Mouse (Mus musculus) retina, postnatal 7 days (tissue): Measurements from ENCODE around the gene Ptgfrn.

Source experiments
- DNase-seq: peaks from one replicate; pipeline ENCODE4 v3.0.0-alpha.2; 2012; ENCODE audit warnings: low read depth, low spot score

The Ptgfrn gene

DNA sequence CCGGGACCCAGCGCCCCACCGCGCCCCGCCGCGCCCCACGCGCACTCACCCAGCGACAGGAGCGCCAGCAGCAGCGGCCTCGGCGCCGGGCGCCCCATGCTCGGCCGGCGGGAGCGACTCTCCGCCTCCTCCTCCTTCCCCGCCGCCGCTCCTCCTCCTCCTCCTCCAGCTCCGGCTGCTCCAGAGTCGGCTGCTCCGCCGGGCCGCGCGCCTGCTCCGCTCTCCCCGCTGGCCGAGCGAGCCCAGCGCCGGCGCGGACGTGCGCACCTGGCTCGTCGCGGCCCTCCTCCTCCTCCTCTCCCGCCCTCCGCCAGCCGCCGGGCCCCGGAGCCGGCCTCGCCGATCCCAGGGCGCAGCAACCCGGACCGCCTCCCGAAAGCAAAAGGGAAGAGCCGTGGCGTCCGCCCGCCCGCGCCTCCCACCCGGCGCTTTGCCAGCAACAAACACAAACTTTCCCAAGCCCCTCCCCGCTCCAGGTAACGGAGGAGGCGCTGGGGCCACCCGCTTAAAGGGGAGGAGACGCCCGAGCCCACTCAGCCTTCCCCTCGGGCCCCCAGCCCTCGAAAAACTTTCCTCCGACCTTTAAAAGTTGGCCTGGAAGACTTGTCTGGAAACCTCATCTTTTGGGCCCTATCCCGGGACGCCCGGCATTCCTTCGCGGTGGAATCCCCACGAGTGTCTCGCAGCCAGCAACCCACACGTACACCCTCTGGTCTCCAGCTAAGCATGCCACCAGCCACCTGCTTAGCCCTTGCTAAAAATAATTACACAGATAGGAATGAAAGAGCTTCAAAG is at the start of gene Ptgfrn:
Gene Ptgfrn, minus strand, starts transcription at position 236 of the 795 bp plus-strand sequence.
- DNase-seq, result peak; percentile 33

DNA sequence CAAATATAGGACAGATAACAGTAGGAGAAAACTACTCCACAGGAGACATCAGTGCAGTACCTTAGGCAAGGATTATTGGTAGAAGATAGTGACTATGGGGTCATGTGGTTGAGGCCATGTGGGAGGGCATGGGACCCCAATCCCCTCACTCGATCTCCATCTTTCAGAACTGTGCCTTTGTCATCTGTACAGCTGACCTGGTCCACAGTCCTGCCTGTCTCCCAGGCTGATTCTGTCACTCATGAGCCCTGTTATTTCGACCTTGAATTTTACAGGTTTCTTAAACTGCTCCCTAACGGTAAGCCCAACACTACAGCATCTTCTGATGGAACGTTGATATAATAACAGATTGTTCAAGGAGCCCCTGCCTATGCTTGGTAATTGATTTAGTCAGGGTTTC is 49.6 kb upstream of the Ptgfrn start:
- DNase-seq, result no peak

DNA sequence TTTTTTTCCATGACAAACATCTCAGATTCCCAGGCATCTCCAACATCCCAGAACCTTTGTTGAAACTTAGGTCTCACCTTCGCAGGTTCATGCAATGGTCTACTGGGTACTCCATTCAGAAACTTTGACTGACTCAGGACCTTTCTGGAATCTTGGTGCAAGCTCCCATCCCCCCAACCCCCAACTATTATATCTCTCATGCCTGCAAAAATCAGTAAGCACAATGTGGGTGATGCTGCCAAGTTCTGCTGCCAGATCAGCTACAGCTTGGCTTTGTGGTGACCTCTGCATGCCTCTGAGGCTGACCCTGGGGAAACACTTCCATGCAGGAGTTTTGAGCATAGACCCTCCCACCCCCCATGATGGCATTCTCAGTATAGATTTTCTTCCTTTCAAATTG is 44.0 kb upstream of the Ptgfrn start:
- DNase-seq, result no peak

DNA sequence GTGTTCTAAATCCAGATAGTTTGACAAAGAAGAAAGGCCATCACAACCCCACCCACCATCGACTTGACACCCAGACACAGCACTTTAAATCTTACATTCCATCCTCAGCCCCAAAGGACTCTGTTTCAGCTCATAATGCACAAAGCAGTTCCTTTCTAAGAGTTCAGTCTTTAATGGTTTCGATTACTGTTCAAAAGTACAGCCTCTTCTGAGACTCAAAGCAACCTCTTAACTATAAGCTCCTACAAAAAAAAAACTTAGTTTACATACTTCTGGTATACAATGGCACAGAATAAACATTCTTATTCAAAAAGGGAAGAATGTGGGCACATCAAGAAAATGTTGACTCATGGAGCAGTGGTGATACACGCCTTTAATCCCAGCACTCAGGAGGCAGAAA is 43.3 kb upstream of the Ptgfrn start:
- no peak for DNase-seq

DNA sequence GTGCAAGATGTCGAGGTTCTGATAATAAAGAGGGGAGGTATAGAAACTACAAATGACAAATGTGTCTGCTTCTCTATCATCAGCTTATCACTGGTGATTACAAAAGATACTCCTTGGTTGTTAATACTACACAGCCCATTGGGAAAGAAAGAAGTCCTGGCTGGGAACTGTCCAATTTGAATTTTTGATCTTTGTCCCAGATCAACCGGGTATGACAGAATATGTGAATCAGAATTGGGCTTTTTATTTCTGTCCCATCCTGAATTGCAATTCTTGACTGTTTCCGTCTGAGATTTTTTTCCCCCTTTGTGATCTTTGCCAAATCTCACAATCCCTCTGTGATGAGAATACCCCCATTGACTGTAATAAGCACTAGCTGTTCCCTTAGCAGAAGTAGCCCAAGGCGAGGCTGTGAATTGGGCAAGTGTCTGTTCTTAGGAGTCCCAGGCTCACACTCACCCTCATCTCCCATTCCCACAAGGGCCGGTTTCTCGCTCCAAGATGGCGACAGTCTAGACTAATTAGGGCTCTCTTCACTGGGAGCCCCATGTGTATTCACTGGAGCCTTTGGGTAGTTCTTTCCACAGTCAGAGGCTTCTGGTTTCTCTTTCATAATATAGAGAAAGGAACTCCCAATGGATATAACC is 36.2 kb upstream of the Ptgfrn start:
- no peak for DNase-seq

DNA sequence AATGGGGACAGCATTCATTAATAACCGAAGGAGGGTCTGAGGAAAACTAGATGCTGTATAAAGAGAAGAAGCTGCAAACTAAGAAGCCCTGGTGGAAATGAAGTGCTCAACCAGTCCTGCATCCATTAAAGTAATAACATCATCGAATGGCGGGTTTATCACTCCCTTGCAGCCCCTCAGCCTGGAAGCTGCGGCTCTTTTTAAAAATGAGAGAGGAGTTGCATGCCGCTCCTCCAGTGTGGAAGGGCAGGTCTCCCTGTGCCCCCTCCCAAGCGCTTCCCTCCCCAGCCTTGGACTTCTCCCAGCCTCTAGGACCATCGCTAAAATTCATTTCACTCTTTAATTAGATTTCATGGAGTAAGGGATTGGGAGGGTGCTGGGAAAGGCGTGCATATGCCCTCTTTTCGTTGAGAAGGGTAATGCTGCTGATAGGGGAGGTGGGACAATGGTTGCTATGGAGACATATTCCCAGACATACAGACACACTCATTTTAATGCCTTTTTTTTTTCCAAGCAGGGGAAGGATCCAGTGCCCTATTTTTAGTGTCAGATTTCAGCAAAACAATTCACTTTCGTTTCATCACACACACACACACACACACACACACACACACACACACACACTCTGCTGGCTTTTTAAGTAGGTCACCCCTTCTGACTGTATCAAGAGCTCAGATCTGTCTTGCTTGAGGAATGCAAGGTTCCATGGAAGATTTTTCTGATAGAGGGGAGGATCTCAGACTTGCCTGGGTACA is 35.4 kb upstream of the Ptgfrn start:
- no peak for DNase-seq

DNA sequence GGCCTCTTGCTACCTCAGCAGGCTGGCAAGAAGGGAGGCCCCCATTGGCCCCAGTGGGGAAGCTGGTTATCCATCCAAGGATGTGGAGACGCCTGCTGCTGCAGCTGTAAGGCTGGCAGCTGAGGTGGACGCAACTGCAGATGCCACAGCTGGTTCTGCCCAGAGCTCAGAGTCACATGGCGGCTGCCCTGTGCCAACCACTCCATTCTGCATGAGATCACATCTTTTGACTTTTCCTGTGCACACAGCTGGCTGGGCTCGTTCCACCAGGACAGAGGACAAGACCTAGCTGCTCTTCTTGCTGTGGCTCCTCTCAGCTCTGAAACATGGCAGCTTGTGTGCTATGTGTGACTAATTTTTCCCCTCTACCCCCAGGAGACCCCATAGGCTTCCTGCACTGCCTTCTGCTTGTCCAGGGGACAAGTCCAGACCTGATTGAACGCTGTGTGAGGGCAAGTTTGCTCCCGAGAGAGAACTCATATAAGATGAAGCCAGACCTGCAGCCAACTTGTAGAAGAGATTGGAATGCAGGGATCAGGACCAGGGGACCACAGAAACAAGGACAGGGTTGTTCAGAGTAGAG is 34.4 kb upstream of the Ptgfrn start:
- no peak for DNase-seq

DNA sequence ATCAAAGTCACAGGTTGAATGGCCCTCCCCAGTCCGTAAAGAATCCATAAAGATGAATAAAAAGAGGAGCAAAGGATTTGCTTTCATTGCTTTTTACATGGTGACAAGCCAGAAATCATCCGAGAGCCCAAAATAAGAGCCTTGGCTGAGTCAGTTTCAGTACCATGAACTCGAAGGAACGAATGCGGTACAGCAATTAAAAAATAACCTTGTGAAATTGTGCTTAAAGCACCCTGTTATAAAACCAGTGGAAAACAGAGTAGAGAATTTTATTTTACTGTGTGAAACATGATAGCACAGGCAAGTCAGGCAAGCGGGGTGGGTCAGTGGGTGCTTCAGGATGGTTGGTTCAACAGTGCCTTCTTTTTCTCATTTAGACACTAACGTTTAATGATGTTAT is 33.4 kb upstream of the Ptgfrn start:
- no peak for DNase-seq

DNA sequence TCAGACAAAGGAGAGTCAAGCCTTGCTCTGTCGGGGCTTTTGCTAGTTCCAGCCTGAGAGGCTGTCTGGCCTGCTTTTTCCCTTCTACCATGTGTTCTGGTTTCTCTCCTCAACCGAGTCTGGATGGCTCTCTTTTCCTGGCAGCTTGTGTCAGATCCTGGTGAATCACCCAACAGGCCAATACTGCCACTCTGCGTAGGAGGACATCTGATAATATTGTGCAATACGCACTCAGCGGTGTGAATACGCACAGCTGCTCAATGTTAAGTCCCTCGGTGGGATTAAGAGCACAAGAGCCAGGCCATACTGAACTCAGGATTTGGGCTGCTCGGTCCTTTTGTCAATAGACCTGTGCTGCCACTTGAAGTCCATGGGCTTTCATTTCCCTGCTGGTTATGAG is 31.8 kb upstream of the Ptgfrn start:
- DNase-seq, result no peak

DNA sequence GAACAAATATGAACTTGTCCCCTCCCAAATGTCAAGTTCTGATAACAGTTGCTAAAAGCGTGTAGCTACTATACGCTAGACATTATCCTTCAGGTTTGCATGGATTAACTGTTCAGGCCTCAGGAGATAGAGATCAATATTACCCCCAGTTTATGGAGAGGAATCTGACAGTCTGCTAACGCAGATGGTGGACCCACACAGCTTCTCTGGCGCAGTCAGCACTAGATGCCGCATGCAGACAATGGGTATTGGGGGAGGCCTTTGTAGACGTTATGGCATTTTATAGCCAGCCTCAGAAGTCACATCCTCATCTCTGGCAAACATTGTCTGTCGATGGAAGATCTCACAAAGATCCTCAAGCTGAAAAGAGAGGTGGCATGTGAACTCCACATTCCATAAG is 29.9 kb upstream of the Ptgfrn start:
- DNase-seq, result no peak

DNA sequence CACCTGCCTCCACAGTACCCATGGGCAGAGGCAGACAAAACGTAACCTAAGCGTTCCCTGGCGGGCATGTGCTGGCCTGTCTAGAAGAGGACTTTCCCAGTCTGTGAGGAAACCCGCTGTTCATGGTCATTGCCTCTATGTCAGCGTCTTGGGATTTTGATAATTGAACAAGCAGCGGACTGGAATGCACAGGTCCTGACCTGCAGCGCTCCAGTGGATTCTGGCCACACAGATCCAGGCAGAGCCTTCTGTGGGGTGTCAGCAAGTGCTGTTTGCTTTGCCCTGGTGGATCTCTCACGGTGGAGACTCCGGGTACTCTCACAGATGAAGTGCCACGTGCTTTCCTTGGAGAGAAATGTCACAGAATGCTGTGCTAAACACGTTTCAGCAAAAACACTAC is 26.4 kb upstream of the Ptgfrn start:
- no peak for DNase-seq

DNA sequence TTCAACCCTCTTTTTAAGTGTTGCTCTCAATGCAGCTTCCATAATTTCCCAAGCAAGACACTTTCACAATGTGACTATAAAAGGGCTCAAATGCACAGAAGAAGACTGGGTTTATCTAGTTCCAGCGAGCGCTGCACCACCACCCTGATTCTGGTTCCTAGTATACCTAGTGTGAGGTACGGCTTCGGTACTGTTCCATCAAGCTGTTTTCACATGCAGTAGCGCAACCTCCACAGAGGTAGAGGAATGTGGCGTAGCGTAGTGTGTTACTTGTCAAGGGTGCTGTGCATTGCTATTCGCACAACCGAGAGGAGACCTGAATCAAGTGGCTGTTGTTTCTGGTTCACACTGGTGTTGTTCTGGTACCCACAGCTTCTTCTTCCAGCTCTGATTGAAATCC is 24.8 kb upstream of the Ptgfrn start:
- DNase-seq, result no peak

DNA sequence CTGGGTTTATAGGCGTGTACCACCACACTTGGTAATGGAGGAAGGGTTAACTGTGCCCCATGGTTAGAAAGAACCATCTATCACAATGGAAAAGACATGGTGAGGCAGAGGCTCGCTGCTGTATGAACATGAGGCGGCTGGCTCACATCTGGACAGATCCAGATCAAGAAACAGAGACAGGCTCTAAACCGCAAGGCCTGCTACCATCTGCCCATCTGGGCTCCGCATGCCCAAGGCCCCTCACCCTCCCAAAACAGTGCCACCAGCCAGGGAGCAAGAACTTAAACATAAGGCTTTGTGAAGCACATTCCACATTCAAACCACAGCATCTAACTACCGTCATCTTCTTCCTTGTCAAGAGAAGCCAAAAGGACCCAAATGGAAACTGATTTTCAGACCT is 22.9 kb upstream of the Ptgfrn start:
- DNase-seq, result no peak

DNA sequence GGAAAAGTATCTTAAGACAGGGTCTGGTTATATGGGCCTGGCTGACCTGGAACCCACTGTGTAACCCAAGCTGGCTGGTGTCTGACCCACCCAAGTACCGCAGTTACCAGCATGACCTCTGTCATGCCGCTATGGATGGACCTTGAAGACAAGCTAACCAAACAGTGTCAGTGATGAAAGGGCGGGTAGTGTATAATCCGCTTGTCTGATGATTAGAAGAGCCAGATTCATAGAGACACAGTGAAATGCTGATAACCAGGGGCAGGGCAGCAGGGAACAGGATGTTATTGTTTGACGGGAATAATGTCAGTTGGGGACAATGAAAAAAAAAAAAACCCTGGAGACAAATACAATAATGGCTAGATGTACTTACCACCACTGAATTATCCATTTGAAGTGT is 21.7 kb upstream of the Ptgfrn start:
- DNase-seq, result no peak

DNA sequence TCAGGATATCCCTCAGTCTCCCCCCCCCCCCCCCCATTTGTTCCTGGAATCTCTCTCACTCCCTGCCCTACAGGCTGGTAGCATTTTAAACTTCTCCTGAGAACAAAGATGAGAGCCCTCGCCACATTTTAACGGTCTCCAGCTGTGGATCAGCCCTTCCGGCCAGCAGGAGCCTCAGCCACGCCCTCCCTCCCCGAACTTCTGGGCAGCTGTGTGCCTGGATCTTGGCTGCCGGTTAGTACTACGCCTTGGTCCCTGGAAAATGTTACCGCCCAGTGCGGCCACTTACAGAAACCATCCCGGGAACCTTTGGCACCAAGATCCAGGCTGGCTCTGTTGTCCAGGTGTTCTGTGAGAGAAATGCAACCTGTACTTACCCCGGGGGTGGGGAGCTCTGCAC is 20.4 kb upstream of the Ptgfrn start:
- DNase-seq, result no peak

DNA sequence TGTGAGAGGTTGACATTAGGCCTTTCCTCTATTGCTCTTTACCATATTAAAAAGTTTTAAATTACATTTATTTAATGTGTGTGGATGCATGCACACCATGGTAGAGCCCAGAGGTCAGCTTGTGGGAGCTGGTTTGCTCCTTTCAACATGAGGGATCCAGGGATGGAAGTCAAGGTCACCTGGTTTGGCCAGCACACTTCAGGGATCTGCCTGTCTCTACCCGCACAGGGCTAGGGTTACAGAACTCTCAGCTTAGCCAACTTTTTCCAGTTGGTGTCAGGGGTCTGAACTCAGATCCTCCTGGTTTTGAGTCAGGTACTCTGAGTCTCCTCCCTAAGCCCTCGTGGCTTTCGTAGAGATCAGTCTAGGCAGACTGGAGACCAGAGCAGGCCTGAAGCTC is 19.5 kb upstream of the Ptgfrn start:
- no peak for DNase-seq

DNA sequence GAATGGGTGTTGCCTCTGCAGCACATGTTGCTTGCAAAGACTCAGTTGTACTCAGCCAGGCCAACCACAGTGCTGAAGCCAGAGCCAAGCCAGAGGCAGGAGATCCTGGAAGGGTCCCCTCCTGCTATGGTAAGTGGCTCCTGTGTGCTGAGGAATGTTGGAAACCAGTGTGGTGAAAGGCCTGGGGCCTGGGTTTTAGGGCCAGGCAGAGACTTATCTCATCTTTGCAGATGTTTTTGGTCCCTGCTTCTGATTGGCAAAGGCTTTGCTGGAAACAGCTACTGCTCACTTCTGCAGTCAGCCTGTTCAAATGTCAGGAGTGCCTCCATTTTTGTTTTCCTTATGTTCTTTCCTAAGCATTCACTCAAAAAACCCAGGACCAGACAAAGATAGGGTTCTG is 19.0 kb upstream of the Ptgfrn start:
- no peak for DNase-seq

DNA sequence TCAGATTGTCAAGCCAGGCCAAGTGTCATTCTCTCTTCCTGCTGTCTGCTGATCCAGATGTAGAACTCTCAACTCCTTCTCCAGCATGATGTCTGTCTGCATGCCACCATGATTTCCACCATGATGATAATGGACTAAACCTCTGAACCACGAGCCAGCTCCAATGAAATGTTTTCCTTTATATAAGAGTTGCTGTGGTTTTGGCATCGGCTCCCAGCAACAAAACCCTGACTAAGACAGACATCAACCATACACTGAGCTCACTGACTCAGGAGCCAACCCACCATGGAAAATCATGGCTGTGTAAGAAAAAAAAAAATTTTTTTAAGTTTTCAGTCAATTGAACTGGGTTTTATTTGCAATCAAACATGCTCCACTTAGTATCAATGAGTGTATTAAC is 17.7 kb upstream of the Ptgfrn start:
- no peak for DNase-seq

DNA sequence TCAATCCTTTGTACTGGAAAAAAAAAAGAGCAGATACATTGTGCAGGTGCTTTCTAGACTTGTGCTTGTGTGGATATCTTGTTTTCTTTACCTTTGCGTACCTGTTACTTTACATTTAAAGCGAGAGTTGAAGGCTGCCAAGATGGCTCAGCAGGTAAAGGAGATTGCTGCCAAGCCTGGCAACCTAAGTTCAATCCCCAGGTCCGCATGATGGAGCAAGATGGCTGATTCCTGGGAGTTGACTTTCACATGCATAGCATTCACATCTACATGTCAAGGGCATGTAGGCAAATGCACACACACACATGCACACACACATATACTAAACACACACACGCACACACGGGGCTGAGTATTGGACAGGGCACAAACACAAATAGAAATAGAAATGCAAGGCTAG is 14.6 kb upstream of the Ptgfrn start:
- no peak for DNase-seq

DNA sequence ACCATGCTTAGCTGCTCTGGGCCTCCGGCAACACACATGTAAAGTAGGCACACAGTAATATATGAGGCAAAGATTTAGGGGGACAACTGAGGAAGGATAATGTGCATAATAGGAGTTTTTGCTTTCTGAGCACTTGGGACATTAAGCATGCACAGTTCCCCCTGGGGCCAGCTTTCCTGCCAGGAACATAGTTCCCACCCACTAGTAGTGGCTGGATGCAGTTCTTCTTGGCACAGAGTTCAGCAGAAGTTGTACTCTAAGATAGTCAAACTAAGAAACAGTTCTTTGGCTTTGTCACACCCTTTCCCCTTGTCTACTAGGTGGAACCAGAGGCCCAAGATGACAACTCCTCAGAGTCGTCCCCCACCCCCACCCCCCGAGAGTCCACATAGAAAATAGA is 12.4 kb upstream of the Ptgfrn start:
- no peak for DNase-seq

DNA sequence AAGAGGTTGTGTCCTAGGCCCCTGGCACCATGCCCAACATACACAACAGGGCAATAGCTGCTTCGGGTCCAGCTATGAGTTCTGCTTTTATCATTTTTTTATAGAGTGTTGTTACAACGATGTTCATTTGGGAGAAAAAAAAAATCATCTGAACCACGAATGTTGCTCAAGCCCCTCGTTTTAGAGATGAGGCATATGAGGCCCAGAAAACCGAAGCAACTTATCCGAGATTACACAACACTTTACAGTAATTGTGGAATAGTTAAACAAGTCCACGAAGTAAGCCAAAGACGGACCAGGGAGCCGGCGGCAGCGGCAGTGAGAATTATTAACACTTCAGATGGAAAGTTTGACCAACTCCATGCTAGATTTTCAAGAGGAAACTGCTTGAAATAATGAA is 7.7 kb upstream of the Ptgfrn start:
- DNase-seq, result no peak

DNA sequence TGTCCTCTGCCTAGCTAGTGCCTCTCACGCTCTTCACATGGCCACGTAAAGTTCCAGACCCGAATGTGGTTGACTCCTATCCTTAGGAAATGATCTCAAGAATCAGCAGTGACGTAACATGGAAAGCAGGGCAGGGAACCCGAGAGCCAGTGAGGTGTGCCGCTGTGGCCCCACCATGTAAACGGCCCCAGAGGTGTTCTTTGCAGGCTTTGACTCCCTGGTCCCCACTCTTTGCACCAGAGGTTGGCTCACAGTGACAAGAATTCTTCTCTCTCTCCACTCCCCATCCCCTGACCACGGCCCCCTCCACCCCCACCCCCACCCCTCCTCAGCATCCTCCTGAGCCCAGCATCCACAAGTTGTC is 7.3 kb upstream of the Ptgfrn start:
- no peak for DNase-seq
